Mouse (Mus musculus): ENCODE measurements around the gene Drc7.

The Drc7 gene

DNA sequence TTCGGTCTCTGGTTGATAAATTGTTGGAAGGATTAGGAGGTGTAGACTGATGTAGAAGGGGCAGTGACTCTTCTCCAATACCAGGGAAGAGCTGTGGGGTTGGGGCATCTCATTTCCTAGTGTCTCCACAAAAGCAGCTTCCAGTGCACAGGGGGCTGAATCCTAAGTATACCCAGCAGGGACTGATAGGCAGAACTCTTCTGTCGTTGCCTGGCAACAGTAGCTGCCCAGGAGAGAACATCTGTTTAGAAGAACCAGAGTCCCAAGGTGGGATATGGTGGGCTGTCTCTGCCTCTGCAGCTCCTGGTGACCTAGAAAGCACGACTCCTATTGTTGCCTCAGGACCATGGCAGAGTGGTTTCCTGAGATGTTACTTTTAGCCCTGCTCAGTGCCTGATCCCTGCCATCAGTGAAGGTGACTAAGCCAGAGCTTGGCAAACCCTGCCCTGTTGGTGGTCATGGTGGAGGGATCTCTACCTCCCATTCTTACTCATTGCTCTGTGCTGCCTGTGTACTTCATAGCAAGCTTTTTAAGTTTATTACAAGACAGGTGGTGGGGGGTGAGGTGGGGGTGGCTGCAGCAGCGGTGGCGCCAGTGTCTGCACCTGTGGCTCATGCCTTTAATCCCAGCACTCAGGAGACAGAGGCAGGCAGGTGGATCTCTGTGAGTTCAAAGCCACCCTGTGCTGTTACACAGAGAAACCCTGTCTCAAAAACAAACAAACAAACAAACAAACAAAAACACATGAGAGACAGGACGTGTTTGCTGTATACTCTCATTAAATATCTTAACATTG, 6.8 kb upstream of the Drc7 start:
- no peak for TF ChIP-seq GATA4 (IDR thresholded peaks at IDR 0.05; ENCODE audit: insufficient replicate concordance, low read length)

DNA sequence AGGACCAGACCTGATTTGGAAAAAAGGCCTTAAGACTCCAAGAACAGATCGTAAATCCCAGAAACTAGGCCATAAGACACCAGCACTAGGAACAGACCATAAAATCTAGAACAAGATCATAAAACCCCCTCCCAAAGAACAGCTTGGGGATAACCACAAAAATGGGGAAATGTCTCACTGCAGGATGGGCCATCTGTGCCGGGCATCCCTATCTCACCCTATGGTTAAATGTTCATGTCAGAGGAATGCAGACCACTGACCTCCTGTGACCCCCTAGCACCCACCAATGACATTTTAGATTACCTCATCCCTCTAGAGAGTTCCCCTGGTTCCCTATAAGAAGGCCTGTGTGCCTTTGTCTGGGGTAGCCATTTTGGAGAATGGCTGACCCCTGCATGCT, 5.3 kb upstream of the Drc7 start:
- no peak for TF ChIP-seq GATA4 (IDR thresholded peaks at IDR 0.05; ENCODE audit: insufficient replicate concordance, low read length)

DNA sequence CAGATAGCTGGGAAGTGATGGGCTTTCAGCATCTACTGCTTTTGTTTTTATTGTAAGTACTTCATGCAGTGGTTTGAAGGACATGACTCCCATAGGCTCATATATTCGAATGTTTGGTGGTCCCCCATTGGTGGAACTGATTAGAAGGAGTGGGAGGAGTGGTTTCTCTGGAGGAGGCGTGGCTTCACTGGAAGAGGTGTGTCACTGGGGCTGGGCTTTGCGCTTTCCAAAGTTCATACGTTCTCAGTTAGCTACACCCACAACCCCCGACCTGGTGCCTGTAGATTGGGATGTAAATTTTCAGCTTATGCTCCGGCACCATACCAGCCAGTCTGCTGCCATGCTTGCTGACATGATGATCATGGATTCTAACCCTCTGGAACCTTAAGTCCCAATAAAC, 465 bp upstream of the Drc7 start:
- no peak for TF ChIP-seq GATA4 (IDR thresholded peaks at IDR 0.05; ENCODE audit: insufficient replicate concordance, low read length)

DNA sequence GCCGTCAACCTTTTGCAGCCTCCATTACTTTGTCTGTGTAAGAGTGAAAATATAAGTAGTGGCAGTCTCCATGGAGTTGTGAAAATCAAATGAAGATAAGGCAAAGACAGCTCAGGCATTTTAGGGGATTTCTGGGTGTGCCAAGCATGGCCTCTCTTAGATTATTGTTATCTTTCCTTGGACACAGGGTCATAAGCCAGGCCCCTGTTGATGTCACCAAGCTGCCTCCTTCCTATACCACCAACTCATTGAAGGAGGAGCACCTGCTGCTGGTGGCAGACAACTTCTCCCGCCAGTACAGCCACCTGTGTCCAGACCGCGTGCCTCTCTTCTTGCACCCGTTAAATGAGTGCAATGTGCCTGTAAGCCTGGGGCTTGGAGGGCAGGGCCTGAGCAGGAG, 1.5 kb downstream of the Drc7 start:
- TF ChIP-seq GATA4 (IDR thresholded peaks at IDR 0.05; ENCODE audit: insufficient replicate concordance, low read length), result no peak

GRCm38 (mm10) chr8:95058661-95059060, 3.8 kb downstream of the Drc7 start:
- no peak for TF ChIP-seq GATA4 (IDR thresholded peaks at IDR 0.05; ENCODE audit: insufficient replicate concordance, low read length)

DNA sequence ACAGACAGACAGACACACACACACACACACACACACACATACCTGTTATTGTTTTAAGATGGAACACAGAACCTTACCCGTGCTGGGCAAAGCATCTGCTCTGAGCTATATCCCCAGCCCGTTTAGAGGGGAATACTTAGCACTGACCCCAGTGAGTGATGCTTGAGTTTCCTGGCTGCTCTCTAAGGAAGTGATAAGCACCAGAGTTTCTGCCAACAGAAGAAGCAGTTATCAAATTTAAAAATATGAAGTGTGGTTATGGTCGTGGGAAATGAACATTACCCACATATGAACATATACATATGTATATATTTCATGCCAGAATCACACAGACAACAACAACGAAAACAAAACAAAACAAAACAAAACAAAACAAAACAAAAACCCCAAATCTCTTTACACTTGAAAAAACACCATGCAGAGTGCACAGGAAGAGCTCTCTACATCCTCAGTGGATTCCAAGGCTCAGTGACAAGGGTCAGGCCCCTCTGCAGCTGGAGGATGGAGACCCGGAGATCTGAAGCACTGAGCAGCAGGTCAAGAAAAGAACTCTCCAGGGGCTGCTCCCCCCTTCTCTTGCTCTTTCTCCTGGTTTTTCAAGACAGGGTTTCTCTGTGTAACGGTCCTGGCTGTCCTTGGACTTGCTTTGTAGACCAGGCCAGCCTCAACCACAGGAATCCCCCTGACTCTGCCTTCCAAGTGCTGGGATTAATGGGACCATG, 5.1 kb downstream of the Drc7 start:
- TF ChIP-seq GATA4 (IDR thresholded peaks at IDR 0.05; ENCODE audit: insufficient replicate concordance, low read length), result no peak

- no peak for TF ChIP-seq GATA4 (IDR thresholded peaks at IDR 0.05; ENCODE audit: insufficient replicate concordance, low read length)
Observed at GRCm38 (mm10) chr8:95064531-95064930, 9.6 kb downstream of the Drc7 start.

GRCm38 (mm10) chr8:95067582-95067981, 12.7 kb downstream of the Drc7 start:
- no peak for TF ChIP-seq GATA4 (IDR thresholded peaks at IDR 0.05; ENCODE audit: insufficient replicate concordance, low read length)

DNA sequence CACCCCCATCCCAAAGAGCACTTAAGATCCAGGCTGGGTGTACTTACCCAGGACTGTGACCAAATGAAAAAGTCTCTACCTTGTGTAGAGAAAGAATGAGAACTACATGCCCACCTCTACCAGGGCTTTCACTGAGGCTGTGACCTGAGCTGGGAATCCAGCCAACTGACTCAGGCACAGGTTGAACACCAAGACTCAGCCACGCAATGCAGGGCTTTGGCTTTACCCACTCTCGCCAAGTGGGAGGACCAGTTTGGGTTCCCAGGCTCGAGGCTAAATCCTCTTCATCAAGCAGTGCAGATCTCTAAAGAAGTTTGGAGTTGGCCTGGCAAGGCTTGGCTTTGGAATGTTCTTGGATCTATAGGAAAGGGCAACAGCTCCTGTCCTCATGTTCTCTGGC, 20.6 kb downstream of the Drc7 start:
- TF ChIP-seq GATA4 (IDR thresholded peaks at IDR 0.05; ENCODE audit: insufficient replicate concordance, low read length), result no peak

- TF ChIP-seq GATA4 (IDR thresholded peaks at IDR 0.05; ENCODE audit: insufficient replicate concordance, low read length), result no peak
Observed at GRCm38 (mm10) chr8:95076151-95076550, 21.2 kb downstream of the Drc7 start.

GRCm38 (mm10) chr8:95078055-95078454, 23.2 kb downstream of the Drc7 start:
- no peak for TF ChIP-seq GATA4 (IDR thresholded peaks at IDR 0.05; ENCODE audit: insufficient replicate concordance, low read length)

- no peak for TF ChIP-seq GATA4 (IDR thresholded peaks at IDR 0.05; ENCODE audit: insufficient replicate concordance, low read length)
Observed at GRCm38 (mm10) chr8:95079305-95079704, 24.4 kb downstream of the Drc7 start.

DNA sequence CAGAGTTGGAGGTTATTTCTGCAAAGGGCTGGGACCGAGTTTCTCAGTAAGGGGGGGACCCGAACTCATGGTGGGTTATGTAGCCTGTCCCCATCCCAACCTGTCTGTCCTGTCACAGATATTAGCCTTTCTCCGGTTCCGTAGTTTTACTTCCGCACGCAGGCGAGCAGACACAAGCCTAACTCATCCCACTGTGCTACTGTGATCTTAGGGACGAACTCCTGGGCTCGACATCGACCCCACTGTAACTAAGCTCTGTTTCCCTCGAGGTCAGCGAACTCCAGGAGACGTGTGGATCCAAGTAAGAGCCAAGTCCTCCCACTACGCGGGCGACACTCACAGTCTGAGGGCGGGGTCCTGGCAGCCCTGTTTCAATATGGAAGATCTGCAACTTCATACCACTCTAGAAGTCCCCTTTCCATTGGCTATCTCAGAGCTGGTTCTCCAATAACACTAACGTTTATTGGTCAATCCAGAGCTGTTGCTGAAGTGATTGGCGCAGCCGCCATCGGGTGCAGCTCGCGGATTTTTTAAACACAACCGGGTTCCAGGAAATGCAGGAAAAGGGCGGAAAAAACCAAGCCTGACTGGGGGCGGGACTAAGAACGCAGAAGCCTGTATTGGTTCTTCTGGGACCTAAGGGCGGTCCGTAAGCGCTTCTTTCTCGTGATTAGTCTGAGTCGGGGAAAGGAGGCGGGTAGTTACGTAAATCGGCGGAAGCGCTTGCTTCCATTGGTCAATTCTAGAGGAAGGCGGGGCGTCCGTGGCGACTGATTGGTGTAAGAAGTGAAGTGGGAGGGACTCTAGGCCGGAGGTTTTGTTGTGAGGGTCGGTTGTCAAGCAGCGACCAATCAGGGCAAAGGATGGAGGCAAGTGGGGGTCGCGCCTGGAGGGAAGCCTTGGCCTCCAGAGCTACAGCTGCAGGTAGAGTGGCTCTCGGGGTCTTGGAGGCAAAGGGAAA, 25.8 kb downstream of the Drc7 start, which contains the start of gene Katnb1:
Katnb1 (plus strand) TSS at position 806 of the 961 bp plus-strand sequence.
- TF ChIP-seq GATA4 (IDR thresholded peaks at IDR 0.05; ENCODE audit: insufficient replicate concordance, low read length), result no peak

GRCm38 (mm10) chr8:95081650-95082049, 26.7 kb downstream of the Drc7 start:
- no peak for TF ChIP-seq GATA4 (IDR thresholded peaks at IDR 0.05; ENCODE audit: insufficient replicate concordance, low read length)

DNA sequence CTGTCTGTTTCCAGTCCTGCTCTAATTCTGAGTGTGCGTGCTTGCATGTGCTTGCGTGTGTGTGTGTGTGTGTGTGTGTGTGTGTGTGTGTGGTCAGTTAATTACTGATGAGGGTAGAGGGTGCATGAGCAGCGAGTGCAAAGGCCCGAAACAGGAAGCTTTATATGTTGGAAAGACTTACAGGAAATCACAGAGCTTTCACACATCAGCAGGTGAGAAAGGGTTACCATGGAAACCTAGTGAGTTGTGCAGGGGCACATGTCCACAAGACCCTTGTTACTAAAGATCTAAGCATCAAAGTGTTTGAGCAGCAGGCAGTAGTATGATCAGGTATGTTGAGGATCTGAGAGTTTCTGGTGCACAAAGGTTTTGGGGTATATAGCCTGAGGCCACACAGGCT, 29.4 kb downstream of the Drc7 start:
- TF ChIP-seq GATA4 (IDR thresholded peaks at IDR 0.05; ENCODE audit: insufficient replicate concordance, low read length), result no peak

Measured in liver, adult (tissue).